Mouse (Mus musculus) spleen, adult 2 months (tissue): ENCODE measurements around the gene Olfr1105.

Experiments
- CTCF ChIP-seq: fragments of 200-500 bp; IDR thresholded peaks from 2 replicates; pipeline ENCODE4 v1.5.1; 2011; ENCODE audit warnings: mild to moderate bottlenecking, inconsistent platforms; ENCODE audit not compliant: insufficient read depth, insufficient read length, insufficient replicate concordance; ENCODE audit errors: extremely low read depth
- POLR2A ChIP-seq: fragments of 200-500 bp; IDR thresholded peaks from 2 replicates; pipeline ENCODE4 v1.6.1; 2011; ENCODE audit warnings: low read depth, low read length, inconsistent platforms

DNA sequence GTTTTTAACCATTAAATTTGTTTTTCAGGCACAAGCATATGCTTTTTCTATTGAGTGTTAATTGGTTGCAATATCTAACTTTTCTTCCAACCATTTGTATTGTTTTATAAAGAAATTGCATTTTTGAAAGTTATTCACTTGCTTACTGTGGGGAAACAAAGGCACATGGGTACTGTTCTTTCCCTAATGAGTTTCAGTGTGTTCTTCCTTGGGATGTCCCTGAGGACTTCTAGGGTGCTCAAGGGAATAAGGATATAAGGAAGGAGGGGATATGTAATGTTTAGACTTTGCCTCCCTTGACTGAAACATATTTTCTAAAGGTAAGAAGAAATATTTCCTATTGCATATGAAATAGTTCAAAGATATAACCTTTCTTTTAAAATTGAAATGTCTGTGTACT is 38.2 kb downstream of the Olfr1105 start, which contains the start of gene Olfr1102:
- TF ChIP-seq POLR2A (no peak), CTCF (no peak)
